Mouse (Mus musculus) adipocyte (in vitro differentiated cells): ENCODE data around the gene Nol4l.

Experiments
- DNase-seq: peaks from one replicate; pipeline ENCODE4 v3.0.0-alpha.2; 2016; ENCODE audit warnings: low spot score

The Nol4l gene

DNA sequence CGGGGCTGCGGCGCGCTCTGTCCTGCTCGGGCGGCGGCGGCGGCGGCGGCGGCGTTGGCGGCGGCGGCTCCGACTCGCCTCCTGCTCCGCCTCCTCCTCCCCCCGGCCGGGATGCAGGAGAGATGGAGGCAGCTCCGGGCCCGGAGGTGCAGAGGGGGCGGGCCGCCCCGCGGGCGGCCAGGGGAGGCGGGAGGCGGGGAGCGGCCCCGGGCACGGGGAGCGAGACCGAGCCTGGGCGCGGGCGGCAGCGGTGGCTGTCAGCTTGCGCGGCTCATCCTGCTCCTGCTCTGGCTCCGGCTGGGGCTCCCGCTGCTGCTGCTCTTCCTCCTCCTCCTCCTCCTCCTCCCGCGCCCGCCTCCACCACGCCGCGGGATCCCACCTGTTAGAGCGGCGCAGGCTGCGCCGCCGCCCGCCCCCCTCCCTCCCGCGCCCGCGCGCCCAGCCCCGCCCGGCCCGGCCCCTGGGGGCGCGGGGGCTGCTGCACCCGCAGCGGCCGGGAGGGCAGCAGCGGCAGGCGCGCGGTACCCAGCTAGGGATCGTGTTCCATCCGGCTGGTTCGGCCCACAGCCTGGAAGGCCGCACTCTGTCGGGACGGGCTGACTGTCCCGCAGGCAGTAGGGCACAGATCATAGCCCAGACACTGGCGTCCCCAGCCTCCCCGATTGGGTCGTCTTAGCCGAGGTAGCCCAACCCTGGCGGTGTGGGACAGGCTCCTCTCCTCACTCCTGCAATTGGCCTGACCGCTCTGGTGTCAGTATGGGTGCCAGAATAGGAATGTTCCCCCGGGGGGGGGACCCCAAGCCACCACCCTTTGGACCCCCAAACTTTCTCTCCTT is at the start of gene Nol4l:
Nol4l (minus strand) TSS at position 41 of the 836 bp plus-strand sequence.
- no peak for DNase-seq

DNA sequence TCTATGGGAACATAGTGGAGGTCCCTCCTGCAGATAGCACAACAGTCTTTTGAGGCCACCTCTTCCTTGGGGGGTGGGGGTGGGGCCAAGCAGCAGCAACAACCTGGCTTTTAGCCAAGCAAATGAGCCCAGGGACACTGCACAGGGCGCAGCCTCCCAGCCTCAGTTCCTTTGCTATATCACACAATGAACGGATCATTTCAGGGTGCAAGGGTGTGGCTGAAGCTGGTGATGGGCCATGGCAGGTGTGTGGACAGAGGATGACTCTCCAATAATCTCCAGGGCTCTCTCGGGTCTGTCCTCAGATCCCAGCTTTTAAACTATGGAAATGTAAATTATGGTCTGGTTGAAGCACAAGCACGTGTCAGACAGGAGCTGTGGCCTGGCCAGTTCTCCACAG is 47.4 kb upstream of the Nol4l start:
- no peak for DNase-seq

GRCm38 (mm10) chr2:153576150-153576549 is 46.4 kb upstream of the Nol4l start:
- DNase-seq: no peak

- DNase-seq: no peak
Observed at GRCm38 (mm10) chr2:153575554-153575953, 45.8 kb upstream of the Nol4l start.

GRCm38 (mm10) chr2:153573101-153573500 is 43.3 kb upstream of the Nol4l start:
- DNase-seq: no peak

- no peak for DNase-seq
Observed at GRCm38 (mm10) chr2:153568541-153568940, 38.8 kb upstream of the Nol4l start.

- no peak for DNase-seq
Observed at GRCm38 (mm10) chr2:153568013-153568412, 38.2 kb upstream of the Nol4l start.

DNA sequence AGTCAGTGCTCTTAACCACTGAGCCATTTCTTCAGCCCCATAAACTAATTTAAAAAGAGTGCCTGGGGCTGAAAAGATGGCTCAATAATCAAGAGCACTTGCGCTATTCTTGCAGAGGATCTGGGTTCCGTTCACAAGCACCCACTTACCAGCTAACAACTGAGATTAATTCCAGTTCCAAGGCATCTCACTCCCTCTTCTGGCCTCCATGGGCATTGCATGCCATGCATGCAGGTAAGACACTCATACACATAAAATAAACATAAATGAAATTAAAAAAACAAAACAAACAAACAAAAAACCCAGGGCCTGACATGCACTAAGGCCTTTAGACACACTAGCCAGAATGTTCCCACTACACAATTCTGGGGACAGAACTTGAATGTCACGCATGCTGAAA is 34.6 kb upstream of the Nol4l start:
- no peak for DNase-seq

DNA sequence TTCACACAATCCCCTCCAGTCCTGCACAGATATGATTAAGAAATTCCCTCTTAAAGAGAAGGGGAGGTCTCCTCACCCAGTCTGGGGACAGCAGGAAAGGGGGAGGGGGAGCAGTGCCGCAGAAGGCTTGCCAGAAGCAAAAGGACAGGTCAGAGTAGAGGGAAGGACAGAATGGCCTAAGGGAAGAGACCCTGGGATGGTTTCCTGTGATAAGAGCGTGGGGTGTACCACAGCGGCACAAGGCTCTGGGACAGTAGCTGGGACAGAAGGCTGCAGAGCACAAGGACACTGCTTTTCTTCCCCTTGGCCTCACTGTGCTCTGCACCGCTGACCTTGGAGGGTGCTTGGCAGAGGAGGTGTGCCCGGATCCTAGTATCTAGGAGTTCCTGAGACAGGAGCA is 31.8 kb upstream of the Nol4l start:
- DNase-seq: no peak

DNA sequence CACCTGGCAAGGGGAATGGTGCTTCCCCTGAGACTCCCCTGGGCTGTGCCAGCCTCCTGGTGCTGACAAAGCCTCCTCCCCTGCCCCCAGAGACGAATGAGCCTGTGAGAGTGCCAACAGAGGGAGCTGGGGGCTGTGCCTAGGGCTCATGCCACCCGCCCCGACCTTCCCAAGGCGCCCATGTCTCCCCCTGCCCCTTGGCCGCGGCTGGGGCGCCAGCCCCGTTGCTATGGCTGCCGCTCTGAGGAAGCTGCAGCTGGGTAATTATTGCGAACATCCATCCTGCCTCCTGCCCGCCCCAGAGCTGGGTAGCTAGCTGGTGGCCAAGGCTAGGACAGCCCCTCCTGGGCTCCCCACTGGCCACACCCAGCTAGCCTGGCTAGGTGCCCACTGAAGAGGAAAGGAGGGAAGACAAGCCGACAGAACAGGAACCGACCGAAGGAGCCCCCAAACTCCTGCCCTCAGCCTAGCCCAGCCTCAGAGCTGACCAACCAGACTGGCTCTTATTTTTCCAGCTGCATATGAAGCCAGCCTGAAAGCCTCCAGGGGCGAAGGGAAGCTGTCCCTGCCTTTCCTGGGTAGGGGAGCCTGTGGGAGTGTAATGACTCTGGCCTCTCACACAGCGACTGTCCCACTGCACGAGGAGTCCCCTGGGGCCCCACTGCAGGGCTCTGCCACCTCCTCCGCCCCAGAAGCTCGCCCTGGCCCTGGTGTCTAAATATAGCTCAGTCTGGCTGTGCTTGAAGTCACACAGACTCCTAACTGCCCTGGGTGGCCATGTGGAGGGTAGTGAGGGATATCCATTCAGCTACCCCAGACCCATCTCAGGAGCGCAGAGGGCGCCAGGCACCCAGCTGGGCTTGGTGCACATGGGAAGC is 31.1 kb upstream of the Nol4l start:
- DNase-seq: peak; percentile 52

- no peak for DNase-seq
Observed at GRCm38 (mm10) chr2:153559613-153560152, 29.9 kb upstream of the Nol4l start.

DNA sequence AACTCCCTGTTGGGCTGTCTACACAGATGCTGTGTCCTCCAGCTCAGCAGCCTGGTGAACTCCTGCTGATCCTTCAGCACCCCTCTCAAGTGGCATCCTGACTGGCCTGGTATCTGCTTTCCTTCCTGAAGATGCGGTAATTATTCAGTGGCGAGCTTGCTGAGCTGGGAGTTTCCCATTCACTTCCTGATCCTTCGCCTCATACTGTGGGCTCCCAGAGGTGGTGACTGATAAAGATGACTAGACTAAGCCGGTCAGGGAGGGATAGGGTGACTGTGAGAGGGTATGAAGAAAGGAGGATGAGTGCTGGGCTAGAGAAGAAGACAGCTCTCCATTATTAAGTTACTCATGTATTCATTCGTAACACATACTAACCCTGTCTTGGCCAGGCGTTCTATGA is 28.7 kb upstream of the Nol4l start:
- no peak for DNase-seq

DNA sequence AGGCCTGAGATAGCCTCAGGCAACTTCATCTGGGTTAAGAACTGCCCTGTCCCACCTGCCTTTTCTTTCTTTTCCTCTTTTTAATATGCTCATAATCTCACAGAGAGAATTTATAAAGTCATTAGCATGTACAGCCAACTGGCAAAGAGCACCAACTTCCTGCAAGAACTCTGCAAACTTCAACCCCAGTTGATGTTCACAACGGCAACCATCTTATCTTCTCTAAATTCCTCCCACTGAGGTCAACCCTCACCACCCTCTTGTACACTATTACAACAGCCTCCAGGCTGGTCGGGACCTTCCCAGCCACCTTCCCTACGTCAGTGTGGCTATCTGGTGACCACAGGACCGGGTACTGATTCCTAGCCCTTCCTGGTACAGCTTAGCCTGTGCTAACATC is 27.5 kb upstream of the Nol4l start:
- DNase-seq: no peak

DNA sequence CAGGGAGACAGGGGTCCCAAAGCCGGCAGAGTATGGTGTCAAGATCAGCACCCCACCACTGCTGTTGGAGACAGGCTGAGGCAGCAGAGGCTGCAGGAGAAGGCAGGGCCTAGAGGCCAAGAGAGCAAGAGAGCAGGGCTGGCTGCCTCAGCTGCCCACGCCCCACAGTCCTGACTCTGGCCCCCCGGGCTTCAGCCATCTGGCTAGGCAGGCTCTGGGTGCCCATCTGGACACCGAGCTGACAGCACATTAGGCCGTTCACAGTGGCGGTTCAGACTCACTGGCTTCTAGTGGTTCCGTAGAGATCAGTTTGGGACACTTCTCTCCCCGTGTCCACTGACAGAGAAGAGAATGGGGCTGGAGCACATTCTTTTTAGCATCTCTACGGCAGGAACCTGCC is 26.4 kb upstream of the Nol4l start:
- no peak for DNase-seq

DNA sequence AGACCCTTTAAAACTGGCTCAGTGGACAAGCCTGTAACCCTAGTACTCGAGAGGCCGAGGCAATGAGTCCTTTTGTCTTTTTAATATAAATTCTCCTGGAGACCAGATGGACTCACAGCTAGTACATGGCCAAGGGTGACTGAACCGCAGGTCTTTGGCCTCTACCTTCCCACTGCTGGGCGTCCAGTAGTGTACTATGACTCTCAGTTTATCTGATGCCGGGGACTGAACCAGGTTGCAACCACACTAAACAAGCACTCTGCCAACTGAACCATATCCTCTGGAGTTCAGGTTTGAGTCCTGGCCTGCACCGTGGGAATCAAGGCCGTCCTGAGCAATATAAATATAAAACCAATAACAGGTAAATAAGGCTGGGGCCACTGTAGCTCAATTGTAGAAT is 24.8 kb upstream of the Nol4l start:
- no peak for DNase-seq

DNA sequence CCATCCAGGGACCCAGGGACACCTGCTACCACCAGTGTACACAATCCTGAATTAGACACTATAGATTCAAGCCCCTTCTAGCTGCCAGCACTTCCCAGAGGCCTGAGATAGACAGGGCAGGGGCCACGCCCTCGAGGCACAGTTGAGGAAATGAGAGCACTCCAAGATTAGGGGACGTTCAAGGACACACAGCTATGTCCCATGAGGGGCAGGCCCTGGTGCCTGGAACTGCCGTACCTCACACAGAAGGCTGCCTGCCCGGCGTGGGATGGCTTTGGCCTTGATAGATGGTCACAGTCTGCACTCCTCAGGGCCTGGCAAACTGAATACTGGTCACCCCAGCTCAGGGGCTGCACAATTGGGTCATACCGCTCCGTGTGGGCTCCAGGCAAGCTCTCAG is 19.7 kb upstream of the Nol4l start:
- DNase-seq: no peak

- DNase-seq: no peak
Observed at GRCm38 (mm10) chr2:153548221-153548923, 18.6 kb upstream of the Nol4l start.

- DNase-seq: no peak
Observed at GRCm38 (mm10) chr2:153547633-153548032, 17.9 kb upstream of the Nol4l start.

- no peak for DNase-seq
Observed at GRCm38 (mm10) chr2:153546972-153547371, 17.2 kb upstream of the Nol4l start.

- no peak for DNase-seq
Observed at GRCm38 (mm10) chr2:153546471-153546870, 16.7 kb upstream of the Nol4l start.

- no peak for DNase-seq
Observed at GRCm38 (mm10) chr2:153544771-153545170, 15.0 kb upstream of the Nol4l start.
